Comparison of ENCODE assay signal across 8 mouse cellular contexts in genomic region chr6:29526281-29527251, GRCm38 (mm10). TPM values are rescaled to one million over a fixed set of nuclear protein-coding genes. Genes with fewer than 3 reads are reported as not detected.
A peak's percentile ranks its signal among the peaks of the same experiment; 100 is the strongest.
DNase-seq lines count a peak whose midpoint lies in the region; ATAC-seq and TF ChIP-seq lines count a peak whose summit lies in the region.

TSS of gene Irf5 (plus strand) at chr6:29526625.

- TF ChIP-seq POLR2A in MEL (IDR thresholded peaks at IDR 0.05; ENCODE audit: control insufficient read depth in 1 of 2, insufficient read depth in 1 of 2, low read depth in 1 of 2, low read length in 2 of 2, poor library complexity in 1 of 2), result peak; percentile 24 to 46; a peak in 3 of 4 replicates

- DNase-seq in gastrocnemius, adult 2 months, result peak; percentile 60
- no peak for DNase-seq in gastrocnemius, postnatal 14 days
- DNase-seq in MEL (ENCODE audit: low read depth, low spot score), result peak; percentile 40
- DNase-seq in forebrain, embryonic 14.5 days (ENCODE audit: low spot score), result no peak
- peak; percentile 60 for DNase-seq in midbrain, embryonic 10.5 days (ENCODE audit: low spot score)
- DNase-seq in testis, postnatal 14 days (ENCODE audit: low spot score), result peak; percentile 35

- TF ChIP-seq RAD21 in MEL (IDR thresholded peaks at IDR 0.05; ENCODE audit: low read depth, low read length), result no peak

- peaks cover 0 to 3% of the 10 kb centered on the region in 2 experiments; a peak in 2 of 4 replicates for H3K27me3 ChIP-seq in MEL (ENCODE audit: control insufficient read depth in 1 of 2, insufficient read depth in 2 of 2, low read length in 2 of 2)
- peaks cover 46% of the 10 kb centered on the region for H3K27me3 ChIP-seq in forebrain, embryonic 14.5 days (replicated peaks; ENCODE audit: control insufficient read depth, insufficient read depth, low read length)
- H3K27me3 ChIP-seq in intestine, embryonic 16.5 days (replicated peaks; ENCODE audit: control insufficient read depth, insufficient read depth, low read length), result peaks cover 15% of the 10 kb centered on the region
- peaks cover 95% of the 10 kb centered on the region for H3K27me3 ChIP-seq in midbrain, embryonic 10.5 days (ENCODE audit: low read depth, poor library complexity, severe bottlenecking)

- WGBS in forebrain, embryonic 14.5 days, result under 1% methylated on average over 66 of the region's 96 CpGs
- WGBS in intestine, embryonic 16.5 days, result under 1% methylated on average over 69 of the region's 96 CpGs
- under 1% methylated on average over 95 of the region's 96 CpGs for WGBS in midbrain, embryonic 10.5 days

- H3K4me1 ChIP-seq in MEL (ENCODE audit: control insufficient read depth in 1 of 2, insufficient read depth in 2 of 2, low read length in 2 of 2), result peaks cover 4 to 20% of the 10 kb centered on the region in 2 experiments
- peaks cover 4% of the 10 kb centered on the region; the same call in 1 of the 2 replicates for H3K4me1 ChIP-seq in forebrain, embryonic 14.5 days (ENCODE audit: control insufficient read depth, insufficient read depth, low read length)
- peaks cover 36% of the 10 kb centered on the region for H3K4me1 ChIP-seq in intestine, embryonic 16.5 days (ENCODE audit: control insufficient read depth, insufficient read depth, low read length)
- peaks cover 31% of the 10 kb centered on the region for H3K4me1 ChIP-seq in midbrain, embryonic 10.5 days

- H3K79me2 ChIP-seq in MEL (ENCODE audit: control insufficient read depth, insufficient read depth, low read length, poor library complexity), result no peaks in the 10 kb centered on the region; the same call in 1 of the 2 replicates

- H3K4me3 ChIP-seq in gastrocnemius, adult 2 months, result peak within 1 kb of the TSS; percentile 86
- peak within 1 kb of the TSS; percentile 75 to 83 for H3K4me3 ChIP-seq in MEL (ENCODE audit: control insufficient read depth in 1 of 2, insufficient read depth in 1 of 2, low read depth in 2 of 2, low read length in 2 of 2)
- peak within 1 kb of the TSS; percentile 47 for H3K4me3 ChIP-seq in forebrain, embryonic 14.5 days (ENCODE audit: low read depth, low read length)
- H3K4me3 ChIP-seq in intestine, embryonic 16.5 days (ENCODE audit: low read length), result peak within 1 kb of the TSS; percentile 66
- H3K4me3 ChIP-seq in midbrain, embryonic 10.5 days, result peak within 1 kb of the TSS; percentile 70

- H3K9me3 ChIP-seq in MEL (replicated peaks; ENCODE audit: insufficient read depth, low read length), result no peaks in the 10 kb centered on the region
- no peaks in the 10 kb centered on the region for H3K9me3 ChIP-seq in forebrain, embryonic 14.5 days (replicated peaks; ENCODE audit: control insufficient read depth, low read length)
- no peaks in the 10 kb centered on the region for H3K9me3 ChIP-seq in intestine, embryonic 16.5 days (ENCODE audit: control insufficient read depth, low read length)
- no peaks in the 10 kb centered on the region for H3K9me3 ChIP-seq in midbrain, embryonic 10.5 days (replicated peaks)

- peak within 1 kb of the TSS; percentile 96 for H3K4me2 ChIP-seq in forebrain, embryonic 14.5 days (ENCODE audit: low read length)
- H3K4me2 ChIP-seq in intestine, embryonic 16.5 days (ENCODE audit: low read depth, low read length), result peak within 1 kb of the TSS; percentile 99

- H3K27ac ChIP-seq in gastrocnemius, adult 2 months, result peak within 1 kb of the TSS; percentile 68
- H3K27ac ChIP-seq in MEL (ENCODE audit: control insufficient read depth, low read depth, low read length), result no peak within 1 kb of the TSS
- no peak within 1 kb of the TSS for H3K27ac ChIP-seq in forebrain, embryonic 14.5 days (ENCODE audit: low read depth, low read length)
- H3K27ac ChIP-seq in intestine, embryonic 16.5 days (ENCODE audit: low read length), result no peak within 1 kb of the TSS
- H3K27ac ChIP-seq in midbrain, embryonic 10.5 days (replicated peaks), result peak within 1 kb of the TSS; percentile 38

- no peak for TF ChIP-seq EP300 in MEL (IDR thresholded peaks at IDR 0.05; ENCODE audit: low read depth in 1 of 2, low read length in 2 of 2)

- ATAC-seq in forebrain, embryonic 14.5 days, result peak; percentile 58; the same call in 1 of the 2 replicates
- ATAC-seq in intestine, embryonic 16.5 days, result peak; percentile 29
- no peak for ATAC-seq in erythroid progenitor cell, adult 5-6 weeks (replicated peaks; ENCODE audit: low FRiP score, poor library complexity, severe bottlenecking)

- TF ChIP-seq CTCF in gastrocnemius, adult 2 months (IDR thresholded peaks at IDR 0.05), result no peak
- TF ChIP-seq CTCF in MEL (IDR thresholded peaks at IDR 0.05 in 2 of 3, conservative IDR thresholded peaks at IDR 0.05 in 1 of 3; ENCODE audit: control insufficient read depth in 1 of 3, insufficient read depth in 1 of 3, low read depth in 2 of 3, low read length in 3 of 3, poor library complexity in 1 of 3, severe bottlenecking in 1 of 3), result no peak

- H3K36me3 ChIP-seq in MEL (ENCODE audit: control insufficient read depth in 1 of 2, insufficient read depth in 2 of 2, low read length in 2 of 2), result peaks cover 0 to 14% of the 10 kb centered on the region in 2 experiments; a peak in 2 of 4 replicates
- H3K36me3 ChIP-seq in forebrain, embryonic 14.5 days (ENCODE audit: control insufficient read depth, insufficient read depth, low read length), result no peaks in the 10 kb centered on the region
- no peaks in the 10 kb centered on the region for H3K36me3 ChIP-seq in intestine, embryonic 16.5 days (ENCODE audit: control insufficient read depth, insufficient read depth, low read length)
- H3K36me3 ChIP-seq in midbrain, embryonic 10.5 days, result no peaks in the 10 kb centered on the region

- intact Hi-C loops in gastrocnemius, adult 2 months (cut with DNase I), result no loop called here
- intact Hi-C loops in gastrocnemius, postnatal 14 days (cut with DNase I; ENCODE audit: low total_unique reads), result no loop called here

- peak within 1 kb of the TSS; percentile 83 for H3K9ac ChIP-seq in MEL (ENCODE audit: control insufficient read depth, low read depth, low read length, poor library complexity, severe bottlenecking)
- H3K9ac ChIP-seq in forebrain, embryonic 14.5 days (ENCODE audit: low read length), result peak within 1 kb of the TSS; percentile 57
- H3K9ac ChIP-seq in intestine, embryonic 16.5 days (ENCODE audit: low read depth, low read length), result peak within 1 kb of the TSS; percentile 68

TF ChIP-seq in MEL, 35 proteins besides CTCF, POLR2A, EP300 and RAD21:
- TF ChIP-seq NELFE (IDR thresholded peaks at IDR 0.05; ENCODE audit: low read depth, low read length) (no peak), ELF1 (IDR thresholded peaks at IDR 0.05; ENCODE audit: low read depth, low read length) (peak; percentile 70; the same call in 1 of the 2 replicates), ZNF384 (IDR thresholded peaks at IDR 0.05; ENCODE audit: low read depth, low read length) (no peak)

RNA-seq across cellular contexts. Expression of gene Irf5, which starts in this region (rescaled TPM):
- total RNA-seq in gastrocnemius, adult 2 months (2021), result 1 to 10 TPM; 1.1 to 3.8 TPM
- 1 to 10 TPM; 1.0 to 1.8 TPM for total RNA-seq in gastrocnemius, postnatal 14 days (2021)
- 8.2 and 9.7 TPM in 2 replicates for total RNA-seq in MEL (2012; rRNA removed)
- polyA plus RNA-seq in MEL (2012; ENCODE audit: insufficient read depth in 1 of 2, insufficient read length in 2 of 2, low read depth in 1 of 2, low replicate concordance in 2 of 2, missing spikeins in 1 of 2), result 10 to 100 TPM in 1 of 2 experiments, not detected in 1; 13.3 TPM
- 0.98 and 1.4 TPM in 2 replicates for polyA plus RNA-seq in forebrain, embryonic 14.5 days (2014; fragmentation: Nextera tagmentation; extraction: Ambion mirVana)
- polyA plus RNA-seq in intestine, embryonic 16.5 days (2015; fragmentation: Nextera tagmentation; extraction: Ambion mirVana), result 7.4 and 8.5 TPM in 2 replicates
- 2.1 and 2.2 TPM in 2 replicates for polyA plus RNA-seq in midbrain, embryonic 10.5 days (2016; fragmentation: Nextera tagmentation; extraction: Ambion mirVana)
- total RNA-seq in erythroid progenitor cell, adult 5-6 weeks (2015; ENCODE audit: low replicate concordance), result 2.5 and 9.7 TPM in 2 replicates
- total RNA-seq in erythroid progenitor cell, adult 5-6 weeks (2017; ENCODE audit: low replicate concordance), result 6.7 and 13.5 TPM in 2 replicates

Comparison
In these comparisons a context has a peak if more than half of its experiments do, and no peak if none do; other contexts are left out.
1. DNase-seq: peak in gastrocnemius, adult 2 months (single experiment), MEL (single experiment), midbrain, embryonic 10.5 days (single experiment) and testis, postnatal 14 days (single experiment); none in gastrocnemius, postnatal 14 days (single experiment) and forebrain, embryonic 14.5 days (single experiment).
2. H3K27ac ChIP-seq: peak in gastrocnemius, adult 2 months (single experiment) and midbrain, embryonic 10.5 days (single experiment); none in MEL (single experiment), forebrain, embryonic 14.5 days (single experiment) and intestine, embryonic 16.5 days (single experiment).
3. Peak in every context shown above with its lines, with median percentiles within 50 percentile points of each other: H3K4me3 ChIP-seq and H3K9ac ChIP-seq.